Mouse (Mus musculus): ENCODE data around the gene Mylk3. TPM values are rescaled to one million over a fixed set of nuclear protein-coding genes. Genes with fewer than 3 reads are reported as not detected.

The Mylk3 gene
- polyA plus RNA-seq, 1 experiment from 2014 or later, result 1.7 TPM

GRCm38 (mm10) chr8:85376516-85376915 lies 9.6 kb downstream of the Mylk3 start:
- DNase-seq (ENCODE audit: low spot score) (no peak), ATAC-seq (ENCODE audit: insufficient number of reproducible peaks, low FRiP score, low TSS enrichment, low read depth) (no peak)
- no peak overlapping the region for H3K9ac ChIP-seq (ENCODE audit: low read length)
- no peak overlapping the region for H3K27ac ChIP-seq (replicated peaks; ENCODE audit: low read depth, low read length)
- H3K4me1 ChIP-seq (ENCODE audit: control insufficient read depth, insufficient read depth, low read length), result peaks cover 8% of the 10 kb centered on the region; the same call in 1 of the 2 replicates
- H3K36me3 ChIP-seq (ENCODE audit: control insufficient read depth, insufficient read depth, low read length), result no peaks in the 10 kb centered on the region
- H3K4me3 ChIP-seq (ENCODE audit: low read depth, low read length), result no peak overlapping the region
- no peaks in the 10 kb centered on the region for H3K9me3 ChIP-seq (ENCODE audit: control insufficient read depth, low read length)
- 66% methylated on average over 3 of the region's 3 CpGs for WGBS
- no peaks in the 10 kb centered on the region for H3K27me3 ChIP-seq (ENCODE audit: control insufficient read depth, insufficient read depth, low read length)
- H3K4me2 ChIP-seq (ENCODE audit: low read depth, severe bottlenecking), result no peak overlapping the region

GRCm38 (mm10) chr8:85374286-85374685 lies 11.9 kb downstream of the Mylk3 start:
- no peaks in the 10 kb centered on the region for H3K27me3 ChIP-seq (ENCODE audit: control insufficient read depth, insufficient read depth, low read length)
- H3K9ac ChIP-seq (ENCODE audit: low read length), result no peak overlapping the region
- no peaks in the 10 kb centered on the region for H3K9me3 ChIP-seq (ENCODE audit: control insufficient read depth, low read length)
- H3K27ac ChIP-seq (replicated peaks; ENCODE audit: low read depth, low read length), result no peak overlapping the region
- no peak overlapping the region for H3K4me3 ChIP-seq (ENCODE audit: low read depth, low read length)
- no peaks in the 10 kb centered on the region; the same call in 1 of the 2 replicates for H3K4me1 ChIP-seq (ENCODE audit: control insufficient read depth, insufficient read depth, low read length)
- no peak for DNase-seq (ENCODE audit: low spot score)
- no peak for ATAC-seq (ENCODE audit: insufficient number of reproducible peaks, low FRiP score, low TSS enrichment, low read depth)
- no peak overlapping the region for H3K4me2 ChIP-seq (ENCODE audit: low read depth, severe bottlenecking)
- H3K36me3 ChIP-seq (ENCODE audit: control insufficient read depth, insufficient read depth, low read length), result no peaks in the 10 kb centered on the region
- 66% methylated on average over 4 of the region's 4 CpGs for WGBS

GRCm38 (mm10) chr8:85373435-85374039 lies 12.6 kb downstream of the Mylk3 start:
- no peaks in the 10 kb centered on the region for H3K9me3 ChIP-seq (ENCODE audit: control insufficient read depth, low read length)
- no peak for DNase-seq (ENCODE audit: low spot score)
- H3K9ac ChIP-seq (ENCODE audit: low read length), result no peak overlapping the region
- H3K27ac ChIP-seq (replicated peaks; ENCODE audit: low read depth, low read length), result no peak overlapping the region
- H3K36me3 ChIP-seq (ENCODE audit: control insufficient read depth, insufficient read depth, low read length), result no peaks in the 10 kb centered on the region
- WGBS, result 76% methylated on average over 5 of the region's 5 CpGs
- ATAC-seq (ENCODE audit: insufficient number of reproducible peaks, low FRiP score, low TSS enrichment, low read depth), result no peak
- no peak overlapping the region for H3K4me3 ChIP-seq (ENCODE audit: low read depth, low read length)
- no peak overlapping the region for H3K4me2 ChIP-seq (ENCODE audit: low read depth, severe bottlenecking)
- no peaks in the 10 kb centered on the region for H3K27me3 ChIP-seq (ENCODE audit: control insufficient read depth, insufficient read depth, low read length)
- H3K4me1 ChIP-seq (ENCODE audit: control insufficient read depth, insufficient read depth, low read length), result no peaks in the 10 kb centered on the region

- no peaks in the 10 kb centered on the region for H3K4me1 ChIP-seq (ENCODE audit: control insufficient read depth, insufficient read depth, low read length)
- H3K9ac ChIP-seq (ENCODE audit: low read length), result no peak overlapping the region
- H3K4me2 ChIP-seq (ENCODE audit: low read depth, severe bottlenecking), result no peak overlapping the region
- ATAC-seq (ENCODE audit: insufficient number of reproducible peaks, low FRiP score, low TSS enrichment, low read depth) (no peak), DNase-seq (ENCODE audit: low spot score) (no peak)
- no peak overlapping the region for H3K4me3 ChIP-seq (ENCODE audit: low read depth, low read length)
- H3K9me3 ChIP-seq (ENCODE audit: control insufficient read depth, low read length), result no peaks in the 10 kb centered on the region
- no peak overlapping the region for H3K27ac ChIP-seq (replicated peaks; ENCODE audit: low read depth, low read length)
- no peaks in the 10 kb centered on the region for H3K27me3 ChIP-seq (ENCODE audit: control insufficient read depth, insufficient read depth, low read length)
- no peaks in the 10 kb centered on the region for H3K36me3 ChIP-seq (ENCODE audit: control insufficient read depth, insufficient read depth, low read length)
- 95% methylated on average over 1 of the region's 1 CpGs for WGBS
These were observed 13.7 kb downstream of the Mylk3 start for GRCm38 (mm10) chr8:85372465-85372839.

- Histone ChIP-seq H3K36me3 (ENCODE audit: control insufficient read depth, insufficient read depth, low read length) (no peaks in the 10 kb centered on the region), H3K27me3 (ENCODE audit: control insufficient read depth, insufficient read depth, low read length) (no peaks in the 10 kb centered on the region), H3K27ac (replicated peaks; ENCODE audit: low read depth, low read length) (no peak overlapping the region), H3K4me1 (ENCODE audit: control insufficient read depth, insufficient read depth, low read length) (no peaks in the 10 kb centered on the region), H3K4me3 (ENCODE audit: low read depth, low read length) (no peak overlapping the region), H3K4me2 (ENCODE audit: low read depth, severe bottlenecking) (no peak overlapping the region), H3K9ac (ENCODE audit: low read length) (no peak overlapping the region), H3K9me3 (ENCODE audit: control insufficient read depth, low read length) (no peaks in the 10 kb centered on the region)
- 86% methylated on average over 5 of the region's 5 CpGs for WGBS
- DNase-seq (ENCODE audit: low spot score), result no peak
- ATAC-seq (ENCODE audit: insufficient number of reproducible peaks, low FRiP score, low TSS enrichment, low read depth), result no peak
These were observed 14.2 kb downstream of the Mylk3 start for GRCm38 (mm10) chr8:85371736-85372464.

- no peaks in the 10 kb centered on the region for H3K36me3 ChIP-seq (ENCODE audit: control insufficient read depth, insufficient read depth, low read length)
- no peak for ATAC-seq (ENCODE audit: insufficient number of reproducible peaks, low FRiP score, low TSS enrichment, low read depth)
- no peak overlapping the region for H3K4me3 ChIP-seq (ENCODE audit: low read depth, low read length)
- peaks cover 8% of the 10 kb centered on the region; the same call in 1 of the 2 replicates for H3K4me1 ChIP-seq (ENCODE audit: control insufficient read depth, insufficient read depth, low read length)
- no peak overlapping the region for H3K9ac ChIP-seq (ENCODE audit: low read length)
- DNase-seq (ENCODE audit: low spot score), result peak; percentile 35
- no peak overlapping the region for H3K27ac ChIP-seq (replicated peaks; ENCODE audit: low read depth, low read length)
- no peaks in the 10 kb centered on the region for H3K9me3 ChIP-seq (ENCODE audit: control insufficient read depth, low read length)
- WGBS, result 48% methylated on average over 6 of the region's 6 CpGs
- H3K27me3 ChIP-seq (ENCODE audit: control insufficient read depth, insufficient read depth, low read length), result no peaks in the 10 kb centered on the region
- H3K4me2 ChIP-seq (ENCODE audit: low read depth, severe bottlenecking), result no peak overlapping the region
These were observed 21.0 kb downstream of the Mylk3 start for GRCm38 (mm10) chr8:85365176-85365575.

- 84% methylated on average over 11 of the region's 11 CpGs for WGBS
- no peak overlapping the region for H3K4me2 ChIP-seq (ENCODE audit: low read depth, severe bottlenecking)
- no peak overlapping the region for H3K9ac ChIP-seq (ENCODE audit: low read length)
These were observed 21.5 kb downstream of the Mylk3 start for GRCm38 (mm10) chr8:85364628-85365027.

GRCm38 (mm10) chr8:85363406-85363805 lies 22.7 kb downstream of the Mylk3 start:
- ATAC-seq (ENCODE audit: insufficient number of reproducible peaks, low FRiP score, low TSS enrichment, low read depth), result no peak
- DNase-seq (ENCODE audit: low spot score), result no peak
- Histone ChIP-seq H3K4me2 (ENCODE audit: low read depth, severe bottlenecking) (no peak overlapping the region), H3K36me3 (ENCODE audit: control insufficient read depth, insufficient read depth, low read length) (no peaks in the 10 kb centered on the region), H3K27me3 (ENCODE audit: control insufficient read depth, insufficient read depth, low read length) (no peaks in the 10 kb centered on the region), H3K4me3 (ENCODE audit: low read depth, low read length) (no peak overlapping the region), H3K9ac (ENCODE audit: low read length) (no peak overlapping the region), H3K4me1 (ENCODE audit: control insufficient read depth, insufficient read depth, low read length) (peaks cover 8% of the 10 kb centered on the region; the same call in 1 of the 2 replicates), H3K27ac (replicated peaks; ENCODE audit: low read depth, low read length) (no peak overlapping the region), H3K9me3 (ENCODE audit: control insufficient read depth, low read length) (no peaks in the 10 kb centered on the region)
- WGBS, result 90% methylated on average over 6 of the region's 6 CpGs

More at GRCm38 (mm10) chr8:85364628-85365027, 21.5 kb downstream of the Mylk3 start:
- H3K4me1 ChIP-seq (ENCODE audit: control insufficient read depth, insufficient read depth, low read length), result peaks cover 8% of the 10 kb centered on the region; the same call in 1 of the 2 replicates
- H3K27ac ChIP-seq (replicated peaks; ENCODE audit: low read depth, low read length), result no peak overlapping the region
- DNase-seq (ENCODE audit: low spot score) (no peak), ATAC-seq (ENCODE audit: insufficient number of reproducible peaks, low FRiP score, low TSS enrichment, low read depth) (no peak)
- H3K4me3 ChIP-seq (ENCODE audit: low read depth, low read length), result no peak overlapping the region
- no peaks in the 10 kb centered on the region for H3K27me3 ChIP-seq (ENCODE audit: control insufficient read depth, insufficient read depth, low read length)
- no peaks in the 10 kb centered on the region for H3K9me3 ChIP-seq (ENCODE audit: control insufficient read depth, low read length)
- no peaks in the 10 kb centered on the region for H3K36me3 ChIP-seq (ENCODE audit: control insufficient read depth, insufficient read depth, low read length)
